Mouse (Mus musculus) frontal cortex, adult 2 months (tissue): ENCODE data around the gene Ager. TPM values are rescaled to one million over a fixed set of nuclear protein-coding genes. Genes with fewer than 3 reads are reported as not detected.

Experiments
- DNase-seq, 2 experiments: peaks; one replicate each; pipeline ENCODE4 v3.0.0; 2022; ENCODE audit warnings: low spot score in 1 of 2; ENCODE audit errors: extremely low spot score in 1 of 2
- polyA plus RNA-seq: library from polyadenylated mRNA; depleted of rRNA; stranded (reverse); fragments of >200 nt; gene quantifications from 2 replicates; pipeline ENCODE4 v1.2.3, GENCODE M21; 2012

Gene Ager
- polyA plus RNA-seq, 1 experiment = 2.1 TPM

DNA sequence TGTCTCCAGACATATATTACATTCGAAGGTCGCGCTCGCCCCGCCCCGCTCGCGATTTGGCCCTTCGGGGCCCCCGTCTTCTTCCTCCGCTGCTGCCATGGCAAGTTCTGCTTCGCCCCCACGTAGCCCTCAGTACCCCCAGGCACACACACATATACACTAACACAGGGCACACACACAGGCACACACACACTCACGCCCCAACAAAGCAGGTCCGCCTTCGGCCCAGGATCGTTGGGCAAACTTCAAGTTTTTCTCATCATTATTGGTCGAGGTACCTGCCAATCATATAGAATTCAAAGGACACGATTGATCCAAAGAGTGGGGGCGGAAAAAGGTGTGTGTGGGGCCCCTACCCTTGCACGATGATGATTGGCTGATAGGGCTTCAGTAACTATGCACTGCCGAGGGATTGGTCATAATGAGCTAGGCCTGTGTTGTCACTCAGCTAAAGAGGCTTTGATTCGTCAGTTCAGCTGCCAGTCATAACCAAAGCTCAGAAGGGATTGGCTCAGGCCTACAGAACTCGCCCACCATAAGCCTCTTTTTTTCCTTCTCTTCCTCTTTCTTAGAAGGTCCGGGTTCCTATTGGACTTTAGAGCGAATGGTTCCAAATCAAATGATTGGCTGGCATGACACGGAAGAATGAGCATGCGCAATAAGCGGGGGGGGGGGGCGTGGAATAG lies 5.9 kb downstream of the Ager start, which contains the start of gene Rnf5:
Rnf5 (minus strand) TSS at position 316 of the 686 bp plus-strand sequence.
- peak; percentile 100 for DNase-seq

DNA sequence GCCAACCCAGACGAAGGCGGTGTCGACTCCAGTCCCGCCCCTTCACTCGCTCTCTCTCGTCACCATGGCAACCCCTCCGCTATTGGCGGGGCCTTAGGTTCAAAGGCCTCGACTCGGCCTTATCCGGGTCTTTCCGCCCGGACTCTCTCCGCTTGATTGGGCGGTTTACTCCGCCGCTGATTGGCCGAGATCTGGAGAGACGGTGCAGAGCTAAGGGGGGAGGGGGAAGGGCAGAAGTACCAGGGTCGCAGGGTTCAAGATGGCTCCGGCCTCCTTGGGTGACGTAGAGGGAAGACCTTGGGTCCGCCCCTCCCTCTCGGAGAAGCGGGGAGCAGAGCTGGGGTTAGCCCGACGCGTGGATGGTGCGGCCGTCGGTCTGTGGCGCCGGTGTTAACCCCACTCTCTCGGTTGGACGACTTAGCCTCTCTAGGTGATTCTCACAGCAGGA lies 6.4 kb downstream of the Ager start, which contains the start of gene Agpat1:
Agpat1 (plus strand) TSS at position 202 of the 448 bp plus-strand sequence.
- peak; percentile 98 for DNase-seq

DNA sequence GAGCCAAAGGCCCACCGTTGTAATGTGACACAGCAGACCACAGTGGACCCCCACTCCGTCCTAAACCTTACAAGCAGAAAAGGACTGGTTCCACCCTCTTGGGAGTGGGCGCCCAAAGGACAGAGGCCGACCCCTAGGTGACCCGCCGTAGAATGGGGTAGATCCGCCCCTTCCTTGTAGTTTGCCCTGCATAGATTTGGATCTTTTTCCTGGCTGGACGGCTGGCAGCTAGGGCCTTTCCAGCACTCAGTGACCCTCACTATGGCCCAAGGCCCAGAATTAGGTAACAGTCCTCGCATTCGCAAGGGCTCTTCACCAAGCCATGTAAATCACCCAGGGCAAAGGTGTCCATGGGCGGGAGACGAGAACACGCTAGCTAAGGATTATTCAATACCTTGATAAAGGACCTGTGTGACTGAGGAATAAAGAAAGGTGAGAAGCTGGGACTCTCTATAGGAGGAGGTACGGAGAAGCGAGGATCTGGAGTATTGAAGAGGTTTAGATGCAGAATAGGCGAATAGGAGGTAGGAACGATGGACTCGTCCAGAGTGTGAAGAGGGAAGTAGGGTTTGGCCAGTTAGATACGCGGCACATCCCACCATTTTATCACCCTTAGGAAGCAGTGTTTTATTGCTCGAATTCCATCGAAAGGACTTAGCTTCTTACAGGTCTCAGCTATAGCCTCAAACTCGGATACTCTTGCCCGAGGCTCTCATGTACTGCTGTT lies 7.0 kb downstream of the Ager start:
- DNase-seq = no peak

DNA sequence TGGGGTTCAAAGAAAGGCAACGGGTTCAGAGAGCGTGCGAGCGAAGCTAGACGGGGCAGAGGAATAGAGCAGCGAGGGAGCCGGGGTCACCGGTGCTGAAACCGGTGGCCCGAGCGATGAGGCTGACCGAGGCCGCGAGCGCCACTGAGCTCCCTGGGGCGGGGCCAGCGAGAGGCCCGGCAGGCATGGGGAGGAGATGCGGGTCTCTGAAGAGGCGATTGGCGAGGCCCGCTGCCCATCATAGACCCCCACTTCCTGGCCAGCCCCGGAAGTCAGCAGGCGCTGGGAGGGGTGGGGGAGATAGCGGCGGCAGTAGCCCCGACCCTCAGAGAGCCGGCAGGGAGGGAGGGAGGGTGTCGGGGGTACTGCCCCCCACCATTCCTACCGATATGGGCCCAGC lies 7.9 kb downstream of the Ager start:
- DNase-seq = peak; percentile 94 to 98

DNA sequence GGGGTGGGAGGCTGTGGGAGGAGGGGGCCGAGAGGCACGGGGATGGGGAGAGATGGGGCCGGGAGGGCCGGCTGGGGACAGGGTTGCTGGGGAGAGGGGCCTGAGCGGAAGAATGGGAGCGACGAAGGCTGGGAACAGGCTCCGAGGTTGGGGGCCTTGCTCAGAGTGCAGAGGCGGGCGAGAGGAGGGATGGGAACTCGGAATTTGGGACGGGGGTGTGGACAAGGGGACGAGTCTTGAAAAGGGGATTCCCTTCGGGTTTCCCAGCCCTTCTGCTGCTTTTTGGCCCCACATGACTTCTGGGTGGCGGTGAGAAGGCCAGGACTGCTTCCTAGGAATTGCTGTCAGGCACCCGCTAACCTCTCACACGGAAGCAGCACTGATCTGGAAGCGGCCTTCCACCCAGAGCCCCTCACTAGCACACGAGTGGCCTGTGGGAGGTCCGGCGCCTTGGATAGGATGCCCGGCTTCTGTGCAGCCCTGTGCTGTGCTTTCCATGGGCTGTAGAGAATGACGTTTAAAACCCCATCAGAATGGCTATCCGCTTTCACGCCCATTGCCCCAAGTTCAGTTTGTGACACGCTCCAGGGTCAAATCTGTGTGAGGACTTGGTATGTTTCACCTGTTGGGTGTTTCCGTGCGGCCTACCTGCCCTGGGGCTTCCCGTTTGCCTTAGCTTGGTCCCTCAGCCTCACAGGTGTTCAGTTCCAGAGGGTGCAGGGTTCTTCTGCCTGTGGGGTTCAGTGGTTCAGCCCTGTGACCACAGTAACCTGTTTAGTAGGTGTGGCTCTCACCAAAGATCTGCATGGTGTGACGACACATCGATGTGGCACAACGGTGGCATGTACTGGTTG lies 8.8 kb downstream of the Ager start:
- no peak for DNase-seq

DNA sequence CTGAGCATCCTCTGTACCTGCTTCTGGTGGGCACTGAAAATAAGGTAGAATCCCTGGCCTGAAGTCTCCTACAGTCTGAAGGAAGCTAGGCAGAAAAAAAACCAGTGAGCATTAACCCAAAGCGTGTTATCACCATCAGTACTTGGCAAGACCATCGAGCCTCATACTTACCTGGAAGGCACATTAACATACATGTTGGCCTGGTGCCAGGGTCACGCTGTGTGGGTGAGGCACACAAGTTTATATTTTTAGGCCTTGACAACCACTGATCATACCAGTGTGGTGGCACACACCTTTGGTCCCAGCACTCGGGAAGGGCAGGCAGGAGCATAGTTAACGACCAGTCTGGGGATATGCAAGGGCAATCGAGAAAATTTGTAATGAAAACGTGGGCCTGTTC lies 10.3 kb downstream of the Ager start:
- no peak for DNase-seq

DNA sequence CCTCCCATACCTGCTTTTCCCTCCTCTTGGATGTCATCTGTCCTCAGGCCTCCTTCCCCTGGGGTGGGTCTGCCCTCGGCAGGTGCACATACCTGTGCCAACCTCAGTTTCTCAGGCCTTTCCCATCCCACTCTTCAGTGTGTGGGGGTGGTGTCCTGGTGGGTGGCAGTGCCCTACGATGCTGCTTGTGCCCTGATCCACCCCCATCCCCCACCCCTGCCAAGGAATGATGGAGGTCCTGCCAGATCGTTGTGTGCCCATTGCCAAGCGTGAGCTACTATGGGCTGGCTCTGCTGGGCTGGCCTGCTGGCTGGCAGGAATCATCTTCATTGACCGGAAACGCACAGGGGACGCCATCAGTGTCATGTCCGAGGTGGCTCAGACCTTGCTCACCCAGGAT lies 13.4 kb downstream of the Ager start:
- no peak for DNase-seq

DNA sequence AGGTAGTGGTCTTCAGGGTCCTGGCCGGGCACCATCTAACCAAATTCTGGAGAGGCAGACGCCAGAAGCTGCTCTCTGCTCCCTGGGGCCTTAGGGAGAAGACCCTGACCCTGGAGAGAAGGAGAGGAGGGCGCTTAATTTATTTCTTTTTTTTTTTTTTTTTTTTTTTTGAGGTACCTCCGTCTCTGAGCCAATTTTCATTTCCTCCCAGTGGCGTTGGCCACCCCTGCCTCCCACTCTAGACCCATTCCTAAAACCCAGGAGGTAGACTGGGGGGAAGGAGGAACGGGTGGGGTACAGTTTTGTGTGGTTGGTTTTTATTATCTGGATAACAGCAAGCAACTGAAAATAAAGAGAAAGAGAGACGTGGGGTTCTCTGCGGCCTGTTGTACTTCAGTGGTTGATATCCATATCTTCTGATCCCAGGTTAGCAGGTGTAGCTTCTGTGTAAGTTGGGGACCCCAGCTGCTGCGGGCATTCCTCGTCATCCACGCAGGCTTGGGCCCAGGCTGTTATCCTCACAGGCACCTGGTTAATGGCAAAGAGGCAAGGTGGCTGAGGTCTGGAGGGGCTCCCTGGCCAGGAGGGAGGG lies 15.5 kb downstream of the Ager start:
- DNase-seq = no peak

DNA sequence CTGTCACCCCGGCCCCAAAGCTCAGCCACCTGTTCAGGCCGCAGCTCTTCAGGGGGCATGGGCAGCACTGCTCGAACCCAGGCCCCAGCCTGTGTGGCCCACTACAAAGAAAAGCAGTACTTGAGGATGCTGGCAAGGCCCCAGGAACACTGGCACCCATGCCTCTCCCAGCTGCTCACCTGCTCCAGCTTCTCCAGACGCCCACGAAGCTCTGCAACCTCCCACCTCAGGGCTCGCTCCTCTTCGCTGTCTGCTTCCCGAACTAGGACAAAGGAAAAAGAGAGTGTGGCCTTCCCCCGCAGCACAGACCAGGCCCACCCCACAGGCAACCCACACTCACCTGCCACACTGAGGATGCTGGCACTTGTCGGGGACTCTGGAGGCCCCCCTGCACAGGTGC lies 16.2 kb downstream of the Ager start:
- DNase-seq = no peak

DNA sequence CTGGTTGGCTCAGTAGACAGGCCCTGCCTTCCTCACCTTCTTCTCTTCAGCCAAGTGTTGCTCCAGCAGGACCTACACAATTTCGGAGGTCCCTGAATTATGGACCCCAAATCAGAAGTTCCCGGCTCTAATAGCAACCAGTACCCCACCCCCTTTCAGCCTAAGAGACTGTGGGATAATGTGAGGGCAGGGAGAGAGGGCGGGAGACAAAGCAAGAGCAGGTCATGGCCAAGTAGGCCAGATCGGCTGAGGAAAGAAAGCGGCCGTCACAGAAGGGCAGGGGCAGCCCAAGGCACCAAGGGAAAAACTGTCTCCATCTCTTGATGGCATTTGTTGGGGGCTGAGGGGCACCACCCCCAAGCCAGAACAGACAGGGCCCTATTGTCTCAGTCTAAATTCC lies 18.2 kb downstream of the Ager start, which contains the start of gene Egfl8:
Egfl8 (minus strand) TSS at position 101 of the 400 bp plus-strand sequence.
- DNase-seq = no peak

DNA sequence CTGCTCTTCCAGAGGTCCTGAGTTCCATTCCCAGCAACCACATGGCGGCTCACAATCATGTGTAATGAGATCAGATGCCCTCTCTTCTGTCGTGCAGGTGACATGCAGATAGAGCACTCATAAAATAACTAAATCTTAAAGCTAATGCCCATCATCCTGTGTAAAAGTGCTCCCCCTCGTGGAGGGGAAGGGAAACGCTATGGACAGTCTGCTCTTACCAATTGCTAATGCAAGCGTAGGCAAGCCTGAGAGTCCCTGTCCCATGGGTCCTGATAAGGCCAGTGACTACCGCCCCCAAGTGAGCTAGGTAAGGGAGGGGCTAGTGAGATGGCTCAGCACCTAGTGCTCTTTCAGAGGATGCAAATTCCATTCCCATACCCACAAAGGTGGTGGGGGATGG lies 21.3 kb downstream of the Ager start:
- peak in 1 of 2 experiments; percentile 83 for DNase-seq

DNA sequence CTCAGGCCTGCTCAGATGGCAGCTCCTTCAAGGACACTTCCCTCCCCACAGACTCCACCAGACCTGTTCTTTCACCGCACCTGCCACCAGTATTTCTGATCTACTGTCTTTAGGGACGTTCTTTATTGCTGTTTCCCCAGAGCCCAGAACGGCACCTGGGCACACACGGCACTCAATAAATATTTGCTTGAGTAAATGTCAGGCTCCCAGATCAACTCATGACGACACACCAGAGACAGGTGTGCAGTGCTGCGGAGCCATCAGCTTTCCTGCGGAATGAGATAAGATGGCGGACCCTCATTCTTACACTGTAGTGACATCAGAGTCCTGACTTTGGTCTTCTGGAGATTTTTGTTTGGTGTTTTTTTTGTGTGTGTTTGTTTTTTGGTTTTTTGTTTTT lies 23.3 kb downstream of the Ager start:
- DNase-seq = no peak

DNA sequence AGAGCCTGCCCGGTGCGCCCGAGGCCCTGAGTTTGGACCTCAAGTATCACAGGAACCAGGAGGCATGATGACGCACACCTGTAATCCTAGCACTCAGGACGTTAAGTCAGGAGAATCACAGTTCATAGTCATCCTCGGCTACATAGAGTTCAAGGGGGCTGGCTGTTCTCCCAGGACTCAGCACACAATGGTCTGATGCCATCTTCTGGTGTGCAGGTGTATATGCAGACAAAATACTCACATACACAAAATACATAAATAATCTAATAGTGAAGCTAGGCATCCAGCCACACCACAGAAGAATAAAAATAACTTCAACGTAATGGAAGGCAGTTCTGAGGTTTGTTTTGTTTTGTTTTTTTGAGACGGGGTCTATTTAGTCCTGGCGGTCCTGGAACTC lies 25.5 kb downstream of the Ager start:
- DNase-seq = no peak

DNA sequence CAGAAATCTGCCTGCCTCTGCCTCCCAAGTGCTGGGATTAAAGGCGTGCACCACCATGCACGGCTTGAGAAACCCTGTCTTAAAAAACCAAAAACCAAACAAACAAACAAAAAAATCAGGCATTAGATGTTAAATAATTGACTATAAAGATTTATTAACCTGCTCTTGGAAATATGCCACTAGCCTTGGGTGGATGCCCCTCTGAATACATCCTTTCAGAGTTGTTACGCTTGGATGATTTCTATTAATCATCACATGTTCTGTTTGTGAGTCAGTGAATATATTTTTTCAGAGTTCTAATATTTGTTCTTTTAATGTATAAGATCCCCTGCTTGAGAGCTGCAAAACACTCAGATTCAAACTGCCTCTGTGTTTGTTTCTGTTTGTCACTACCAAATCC lies 27.3 kb downstream of the Ager start:
- DNase-seq = no peak

DNA sequence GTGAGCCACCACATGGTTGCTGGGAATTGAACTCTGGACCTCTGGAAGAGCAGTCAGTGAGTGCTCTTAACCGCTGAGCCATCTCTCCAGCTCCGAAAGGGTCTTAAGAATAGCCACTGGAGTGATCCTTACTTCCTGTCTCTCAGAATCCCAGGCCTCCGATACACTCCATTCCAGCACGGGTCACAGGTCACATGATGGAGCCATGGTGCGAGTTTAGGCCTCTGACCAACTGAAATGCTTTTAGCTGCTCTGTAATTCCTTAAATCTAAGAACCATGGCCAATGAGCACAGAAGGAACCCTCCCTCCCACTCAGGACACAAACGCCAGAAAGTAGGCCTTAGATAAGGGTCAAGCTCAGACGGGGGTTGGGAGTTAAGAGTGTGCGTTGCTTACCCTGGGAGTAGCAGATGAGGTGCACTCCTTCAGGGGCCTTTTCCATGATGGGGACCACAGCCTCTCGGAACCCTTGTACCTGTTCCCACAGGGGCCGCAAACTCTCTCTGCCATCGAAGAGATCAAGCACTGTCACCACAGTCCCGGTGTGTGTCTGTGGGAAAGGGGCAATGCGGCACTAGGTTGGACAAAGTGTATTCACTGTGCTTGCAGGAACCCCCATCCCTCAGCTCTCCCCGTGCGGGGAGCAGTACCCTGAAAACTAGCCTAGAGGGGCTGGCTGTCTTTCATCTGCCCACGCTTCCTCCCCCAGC lies 28.6 kb downstream of the Ager start:
- DNase-seq = no peak

DNA sequence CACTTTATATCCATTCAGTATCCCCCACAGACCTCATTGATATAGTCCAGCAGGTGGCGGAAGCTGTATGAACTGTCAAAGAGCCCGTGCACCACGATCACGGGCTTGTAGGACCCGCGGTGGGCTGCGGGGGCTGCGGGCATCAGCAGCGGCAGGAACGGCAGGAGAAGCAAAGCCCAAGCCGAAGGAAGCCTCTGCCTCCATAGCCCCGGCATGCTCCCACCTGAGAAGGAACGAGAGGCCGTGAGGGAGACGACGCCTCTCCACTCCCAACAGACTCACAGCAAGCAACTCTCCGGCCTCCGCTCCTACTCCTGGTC lies 29.1 kb downstream of the Ager start:
- no peak for DNase-seq

DNA sequence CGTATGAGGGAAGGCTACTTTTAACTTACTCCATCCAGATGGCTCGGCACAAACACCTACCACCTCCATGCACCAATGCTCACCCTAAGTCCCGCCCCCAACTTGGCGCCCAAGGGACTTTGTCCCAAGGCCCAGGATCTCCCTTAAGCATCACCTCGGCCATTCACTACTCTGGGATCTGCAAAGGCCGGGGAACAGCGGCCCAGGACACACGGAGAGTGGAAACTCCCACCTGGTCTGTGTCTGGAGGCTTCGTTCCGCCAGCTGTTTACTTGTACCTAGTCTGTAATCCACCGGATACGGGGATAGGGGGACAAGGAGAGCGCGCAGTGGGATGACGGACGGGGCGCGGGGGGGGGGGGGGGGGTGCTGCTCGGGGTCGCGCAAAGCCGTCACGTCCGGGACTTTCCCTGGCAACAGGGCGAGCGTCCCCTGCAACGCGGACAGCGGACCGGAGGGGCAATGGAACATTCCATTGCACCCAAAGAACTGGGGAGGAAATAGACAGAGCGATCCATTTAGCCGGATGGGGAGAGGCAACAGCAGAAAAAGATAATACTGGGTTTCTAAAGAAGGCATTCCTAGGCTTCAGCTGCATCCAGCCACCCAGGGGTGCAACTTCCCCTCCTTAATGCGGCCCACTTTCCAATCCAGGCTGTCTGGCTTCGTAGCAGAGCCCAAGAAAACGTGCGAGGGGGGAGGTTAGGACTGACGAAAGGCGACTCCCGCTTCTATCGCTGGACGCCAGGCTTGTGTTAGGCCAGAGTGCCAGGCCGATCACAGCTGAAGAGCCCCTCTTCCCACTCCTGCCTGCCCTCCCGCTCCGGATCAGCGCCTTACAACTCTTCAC lies 29.7 kb downstream of the Ager start:
- DNase-seq = peak; percentile 82 to 93

DNA sequence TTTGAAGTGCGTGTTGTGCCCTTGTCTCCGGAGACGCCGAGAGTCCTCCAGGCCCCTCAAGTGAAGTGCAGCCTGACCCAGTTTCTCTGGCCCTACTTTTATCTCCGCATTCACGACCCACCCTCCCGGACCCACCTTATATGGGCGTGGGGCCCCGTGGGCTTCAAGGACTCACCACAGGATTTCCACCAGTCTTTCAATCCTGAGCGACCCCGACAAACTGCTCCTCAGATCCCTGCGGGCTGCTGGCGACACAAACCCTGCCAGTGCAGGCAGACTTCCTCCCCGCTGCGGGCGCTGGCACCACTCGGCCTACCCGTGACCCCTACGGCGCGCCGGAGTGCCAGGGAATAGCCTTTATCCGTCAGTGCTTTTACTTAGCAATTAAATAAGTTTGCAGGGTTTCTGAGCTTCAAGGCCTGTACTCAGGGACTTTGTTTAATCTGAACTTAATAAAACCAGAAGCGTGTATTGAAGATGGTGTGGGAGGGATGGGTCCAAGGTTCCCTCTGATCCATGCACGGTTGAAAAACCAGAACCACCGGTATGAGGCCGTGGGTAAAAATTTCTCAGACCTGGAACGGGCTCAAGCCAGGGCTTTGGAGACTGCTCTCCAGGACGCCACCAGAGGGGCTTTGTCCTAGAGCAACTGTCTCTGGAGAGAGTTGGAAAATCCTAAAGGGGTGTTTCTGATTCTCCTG lies 30.4 kb downstream of the Ager start, which contains the start of gene Ppt2:
Ppt2 (minus strand) TSS at position 568 of the 701 bp plus-strand sequence.
- no peak for DNase-seq

DNA sequence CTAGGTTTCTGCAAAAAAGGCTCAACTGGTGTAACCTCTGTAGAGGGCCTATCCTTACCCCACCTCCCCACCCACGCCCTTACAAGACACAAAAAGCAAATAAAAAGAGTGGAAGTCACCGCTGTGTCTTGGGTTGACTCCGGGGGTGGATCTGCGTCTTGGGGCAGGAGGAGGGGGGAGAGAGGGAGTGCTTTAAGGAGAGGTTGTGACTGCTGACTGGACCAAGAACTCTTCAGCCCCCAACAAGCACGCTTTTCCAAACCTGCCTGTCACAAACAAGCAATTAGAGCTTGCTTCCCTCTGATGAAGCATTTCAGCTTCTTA lies 30.9 kb downstream of the Ager start:
- DNase-seq = no peak
